Mouse (Mus musculus): Measurements from ENCODE around the gene Rc3h1.
"Not testable (repeated sequence)": the region's sequence is repeated elsewhere in the genome, so short reads cannot be mapped to it uniquely, and the experiment has no call there.

Gene Rc3h1

DNA sequence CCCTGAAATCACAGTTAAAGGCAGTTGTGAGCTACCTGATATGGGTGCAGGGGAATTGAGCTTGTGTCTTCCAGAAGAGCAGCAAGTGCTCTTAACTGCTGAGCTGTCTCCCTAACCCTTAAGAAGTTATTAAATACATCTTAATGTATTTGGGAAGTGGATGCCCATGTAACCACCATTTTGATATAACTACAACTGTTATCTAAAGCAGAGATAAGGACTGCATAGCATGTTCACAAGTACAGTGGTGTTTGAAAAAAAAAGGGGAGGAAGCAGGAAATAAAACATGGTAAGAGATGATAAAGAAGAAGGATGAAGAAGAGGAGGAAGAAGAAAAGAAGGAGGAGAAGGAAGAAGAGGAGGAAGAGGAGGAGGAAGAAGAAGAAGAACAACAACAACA, 25.1 kb downstream of the Rc3h1 start:
- in situ Hi-C loops (cut with MboI; ENCODE audit: low pct_unique_long_range_greater_than_20kb in 1 of 2, low sequenced_read_pairs in 2 of 2, unreplicated experiment in 1 of 2), result loop anchor here in 1 of 2 experiments (10.0 kb wide), 1 partner anchor 77 kb away; no protein-coding TSS in a partner anchor

DNA sequence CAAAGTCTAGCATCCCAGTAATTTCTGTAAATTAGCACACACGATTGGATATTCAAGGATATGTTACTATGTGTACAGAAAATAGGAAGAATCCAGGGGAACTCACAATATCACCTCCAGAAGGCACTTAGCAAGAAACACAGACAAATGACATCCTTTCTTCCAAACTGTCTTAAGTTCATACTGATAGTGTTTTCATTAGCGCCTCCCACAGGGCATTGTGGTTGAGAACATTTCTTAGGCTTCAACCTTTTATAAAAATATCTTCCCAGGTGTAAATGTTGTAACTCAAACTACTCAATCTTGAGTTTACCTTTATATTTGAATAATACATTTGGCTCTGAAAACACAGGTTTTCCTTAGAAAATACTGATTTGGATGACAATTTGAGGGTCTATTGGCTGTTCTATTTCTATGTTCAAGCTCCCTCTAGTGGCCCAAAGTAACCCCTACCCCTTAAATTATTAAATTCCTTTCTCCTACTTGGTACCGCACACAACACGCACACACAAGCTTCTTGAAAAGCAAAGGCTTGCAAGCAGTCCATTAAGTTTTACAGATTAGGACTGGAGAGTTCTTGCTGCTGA, 27.8 kb downstream of the Rc3h1 start:
- in situ Hi-C loops (cut with MboI; ENCODE audit: low pct_unique_long_range_greater_than_20kb in 1 of 2, low sequenced_read_pairs in 2 of 2, unreplicated experiment in 1 of 2), result loop anchor here in 1 of 2 experiments (10.0 kb wide), 1 partner anchor 79 kb away; no protein-coding TSS in a partner anchor

- in situ Hi-C loops (cut with MboI; ENCODE audit: low pct_unique_long_range_greater_than_20kb in 1 of 2, low sequenced_read_pairs in 2 of 2, unreplicated experiment in 1 of 2), result loop anchor here in 1 of 2 experiments (10.0 kb wide), 1 partner anchor 81 kb away; no protein-coding TSS in a partner anchor
Observed at GRCm38 (mm10) chr1:160935551-160935950, 29.3 kb downstream of the Rc3h1 start.

- in situ Hi-C loops (cut with MboI; ENCODE audit: low pct_unique_long_range_greater_than_20kb in 1 of 2, low sequenced_read_pairs in 2 of 2, unreplicated experiment in 1 of 2), result no loop called here
Observed at GRCm38 (mm10) chr1:160963199-160963598, 57.0 kb downstream of the Rc3h1 start.

- in situ Hi-C loops (cut with MboI; ENCODE audit: low pct_unique_long_range_greater_than_20kb in 1 of 2, low sequenced_read_pairs in 2 of 2, unreplicated experiment in 1 of 2), result no loop called here
Observed at GRCm38 (mm10) chr1:160967268-160967667, 61.0 kb downstream of the Rc3h1 start.

DNA sequence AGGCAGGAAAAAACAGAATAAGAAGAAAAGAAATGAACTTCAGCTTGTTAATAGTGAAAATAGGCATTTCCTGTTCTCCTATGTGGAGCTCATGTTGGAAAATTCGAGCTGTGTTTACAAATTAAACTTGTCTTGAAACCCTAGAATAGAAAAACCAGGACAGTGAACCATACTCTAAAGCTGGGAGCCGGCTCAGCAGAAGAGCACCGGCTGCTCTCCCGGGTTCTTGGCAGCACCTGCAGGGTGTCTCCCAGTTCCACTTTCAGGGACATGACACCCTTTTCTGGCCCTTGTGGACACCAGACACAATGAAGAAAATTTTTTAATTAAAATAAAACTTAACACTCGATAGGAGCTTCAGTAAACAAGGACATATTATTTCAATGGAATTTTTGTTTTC, 62.4 kb downstream of the Rc3h1 start:
- in situ Hi-C loops (cut with MboI; ENCODE audit: low pct_unique_long_range_greater_than_20kb in 1 of 2, low sequenced_read_pairs in 2 of 2, unreplicated experiment in 1 of 2), result no loop called here

DNA sequence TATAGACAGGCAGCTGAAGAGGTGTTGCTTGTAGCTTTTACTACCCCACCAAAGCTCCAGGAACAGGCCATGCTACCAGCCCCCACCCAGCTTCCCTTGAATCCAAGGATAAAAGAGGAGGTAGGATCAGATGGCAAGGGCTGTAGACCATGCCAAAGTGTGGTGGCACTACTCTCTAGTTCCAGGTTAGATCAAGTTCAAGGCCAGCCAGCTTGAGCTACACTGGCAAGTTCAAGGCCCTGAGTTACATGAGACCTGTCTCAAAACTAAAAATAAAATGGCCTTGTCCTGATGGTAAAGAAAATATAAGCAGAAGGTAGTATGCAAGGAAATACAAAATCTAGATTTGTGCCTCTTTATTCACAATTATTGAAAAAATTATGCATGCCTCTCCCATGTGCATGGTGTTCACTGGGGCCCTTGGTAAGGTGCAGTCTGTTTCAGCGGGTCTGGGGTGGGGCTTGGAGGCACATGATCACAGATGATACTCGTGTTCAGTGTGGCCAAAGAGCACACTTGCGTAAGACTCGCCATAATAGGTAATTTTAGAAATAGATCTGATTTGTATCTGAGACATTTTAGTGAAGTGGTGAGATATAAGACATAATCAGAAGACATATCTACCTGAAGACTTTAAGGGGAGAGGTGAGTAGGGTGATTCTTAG, 72.0 kb downstream of the Rc3h1 start, which contains the start of gene Serpinc1:
Serpinc1 (plus strand) TSS at position 515 of the 665 bp plus-strand sequence.
- in situ Hi-C loops (cut with MboI; ENCODE audit: low pct_unique_long_range_greater_than_20kb in 1 of 2, low sequenced_read_pairs in 2 of 2, unreplicated experiment in 1 of 2), result no loop called here

DNA sequence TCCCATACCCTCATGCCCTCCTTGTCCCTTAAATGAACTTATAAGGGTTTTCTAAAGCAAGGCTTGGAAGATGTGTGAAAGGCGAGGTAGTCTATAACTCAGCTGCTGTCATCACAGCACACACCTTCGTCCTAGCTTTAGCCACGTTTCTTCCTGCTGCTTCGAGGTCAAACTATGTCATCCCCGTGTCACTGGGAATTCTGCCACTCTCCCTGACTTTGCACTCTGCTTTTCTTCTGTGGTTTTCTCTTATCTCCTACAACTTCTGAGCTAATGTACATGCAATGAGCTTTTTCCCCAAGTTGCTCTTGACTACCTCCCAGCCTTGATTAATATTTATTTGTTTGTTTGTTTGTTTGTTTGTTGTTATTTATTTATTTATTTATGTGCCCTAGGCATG, 73.8 kb downstream of the Rc3h1 start:
- in situ Hi-C loops (cut with MboI; ENCODE audit: low pct_unique_long_range_greater_than_20kb in 1 of 2, low sequenced_read_pairs in 2 of 2, unreplicated experiment in 1 of 2), result no loop called here

DNA sequence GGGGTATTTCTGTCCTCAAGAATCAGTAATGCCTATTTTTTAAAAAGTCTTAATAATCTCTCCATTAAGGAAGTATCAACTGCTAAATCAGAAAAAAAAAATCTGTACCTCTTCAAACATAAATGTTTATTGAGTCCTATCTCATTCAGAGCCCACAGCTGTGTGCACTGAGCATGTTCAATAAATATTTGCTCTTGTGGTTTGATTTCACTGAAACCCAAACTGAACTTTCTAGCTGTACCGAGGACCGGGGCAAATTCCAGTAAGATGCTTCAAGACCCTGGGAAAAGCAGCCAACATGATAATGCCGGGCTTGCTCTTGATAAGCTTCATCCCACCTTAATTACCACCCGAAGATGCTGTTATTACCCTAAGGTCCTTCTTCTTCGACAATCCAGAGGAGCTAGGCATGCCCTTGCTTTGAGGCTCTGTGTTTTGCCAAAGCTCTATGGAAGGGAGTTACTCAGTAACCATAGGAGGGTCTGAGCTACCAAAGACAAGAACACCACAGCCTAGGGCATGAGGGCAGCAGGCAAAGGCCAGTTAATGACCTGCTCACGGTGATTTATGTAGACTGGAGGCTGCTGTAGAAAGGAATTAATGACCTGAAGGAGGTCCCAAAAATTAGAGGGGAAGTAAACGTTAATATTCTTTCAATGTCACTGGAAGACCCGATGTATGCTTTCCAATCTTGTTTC, 74.5 kb downstream of the Rc3h1 start:
- in situ Hi-C loops (cut with MboI; ENCODE audit: low pct_unique_long_range_greater_than_20kb in 1 of 2, low sequenced_read_pairs in 2 of 2, unreplicated experiment in 1 of 2), result no loop called here

- in situ Hi-C loops (cut with MboI; ENCODE audit: low pct_unique_long_range_greater_than_20kb in 1 of 2, low sequenced_read_pairs in 2 of 2, unreplicated experiment in 1 of 2), result no loop called here
Observed at GRCm38 (mm10) chr1:160981337-160981736, 75.1 kb downstream of the Rc3h1 start.

GRCm38 (mm10) chr1:160982887-160983286, 76.7 kb downstream of the Rc3h1 start:
- in situ Hi-C loops (cut with MboI; ENCODE audit: low pct_unique_long_range_greater_than_20kb in 1 of 2, low sequenced_read_pairs in 2 of 2, unreplicated experiment in 1 of 2), result no loop called here

GRCm38 (mm10) chr1:160984731-160985130, 78.5 kb downstream of the Rc3h1 start:
- in situ Hi-C loops (cut with MboI; ENCODE audit: low pct_unique_long_range_greater_than_20kb in 1 of 2, low sequenced_read_pairs in 2 of 2, unreplicated experiment in 1 of 2), result not testable (repeated sequence)

GRCm38 (mm10) chr1:160985477-160985876, 79.3 kb downstream of the Rc3h1 start:
- in situ Hi-C loops (cut with MboI; ENCODE audit: low pct_unique_long_range_greater_than_20kb in 1 of 2, low sequenced_read_pairs in 2 of 2, unreplicated experiment in 1 of 2), result no loop called here

- in situ Hi-C loops (cut with MboI; ENCODE audit: low pct_unique_long_range_greater_than_20kb in 1 of 2, low sequenced_read_pairs in 2 of 2, unreplicated experiment in 1 of 2), result no loop called here
Observed at GRCm38 (mm10) chr1:160986881-160987635, 80.8 kb downstream of the Rc3h1 start.

DNA sequence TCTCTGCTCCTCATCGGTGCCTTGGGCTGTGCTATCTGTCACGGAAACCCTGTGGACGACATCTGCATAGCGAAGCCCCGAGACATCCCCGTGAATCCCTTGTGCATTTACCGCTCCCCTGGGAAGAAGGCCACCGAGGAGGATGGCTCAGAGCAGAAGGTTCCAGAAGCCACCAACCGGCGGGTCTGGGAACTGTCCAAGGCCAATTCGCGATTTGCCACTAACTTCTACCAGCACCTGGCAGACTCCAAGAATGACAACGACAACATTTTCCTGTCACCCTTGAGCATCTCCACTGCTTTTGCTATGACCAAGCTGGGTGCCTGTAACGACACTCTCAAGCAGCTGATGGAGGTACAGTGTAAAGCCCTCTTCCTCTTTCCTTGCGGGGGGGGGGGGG, 83.2 kb downstream of the Rc3h1 start:
- in situ Hi-C loops (cut with MboI; ENCODE audit: low pct_unique_long_range_greater_than_20kb in 1 of 2, low sequenced_read_pairs in 2 of 2, unreplicated experiment in 1 of 2), result no loop called here

GRCm38 (mm10) chr1:160993851-160994250, 87.6 kb downstream of the Rc3h1 start:
- in situ Hi-C loops (cut with MboI; ENCODE audit: low pct_unique_long_range_greater_than_20kb in 1 of 2, low sequenced_read_pairs in 2 of 2, unreplicated experiment in 1 of 2), result no loop called here

DNA sequence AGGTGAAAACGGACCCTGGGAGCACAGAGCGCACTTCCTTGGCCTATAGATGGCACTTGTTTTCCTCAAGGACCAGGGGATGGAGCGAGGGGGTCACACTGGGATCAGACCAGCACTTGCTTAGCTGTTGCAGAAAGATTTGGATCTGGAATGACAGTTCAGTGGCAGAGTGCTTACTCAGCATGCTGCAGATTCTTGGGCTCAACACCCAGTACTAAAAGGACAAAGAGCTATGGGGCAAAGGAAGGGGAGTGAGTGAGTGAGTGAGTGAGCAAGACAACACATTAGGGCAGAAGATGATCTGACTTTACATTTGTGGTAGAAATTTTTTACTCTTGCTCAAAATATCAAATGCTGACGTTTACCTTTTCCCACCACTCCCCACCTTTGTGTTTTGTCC, 98.7 kb downstream of the Rc3h1 start:
- in situ Hi-C loops (cut with MboI; ENCODE audit: low pct_unique_long_range_greater_than_20kb in 1 of 2, low sequenced_read_pairs in 2 of 2, unreplicated experiment in 1 of 2), result no loop called here

DNA sequence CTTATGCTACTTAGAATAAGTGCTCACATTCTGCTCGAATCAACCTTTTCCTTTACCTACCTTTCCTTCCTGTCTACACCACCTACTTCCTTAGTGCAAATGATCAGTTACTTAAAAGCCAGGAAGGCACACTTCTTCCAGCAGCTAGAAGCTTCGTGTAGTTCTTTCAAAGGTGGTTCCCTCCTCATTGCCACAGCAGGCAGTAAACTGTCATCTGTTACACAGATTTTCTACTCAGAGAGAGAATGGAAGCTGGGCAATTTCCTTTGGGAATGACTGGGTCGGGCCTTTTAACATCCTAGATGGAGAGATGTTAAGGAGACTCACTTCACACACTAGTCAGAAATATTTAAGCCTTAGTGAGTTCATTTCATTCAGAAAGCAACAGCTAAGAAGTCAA, 99.3 kb downstream of the Rc3h1 start:
- in situ Hi-C loops (cut with MboI; ENCODE audit: low pct_unique_long_range_greater_than_20kb in 1 of 2, low sequenced_read_pairs in 2 of 2, unreplicated experiment in 1 of 2), result no loop called here

DNA sequence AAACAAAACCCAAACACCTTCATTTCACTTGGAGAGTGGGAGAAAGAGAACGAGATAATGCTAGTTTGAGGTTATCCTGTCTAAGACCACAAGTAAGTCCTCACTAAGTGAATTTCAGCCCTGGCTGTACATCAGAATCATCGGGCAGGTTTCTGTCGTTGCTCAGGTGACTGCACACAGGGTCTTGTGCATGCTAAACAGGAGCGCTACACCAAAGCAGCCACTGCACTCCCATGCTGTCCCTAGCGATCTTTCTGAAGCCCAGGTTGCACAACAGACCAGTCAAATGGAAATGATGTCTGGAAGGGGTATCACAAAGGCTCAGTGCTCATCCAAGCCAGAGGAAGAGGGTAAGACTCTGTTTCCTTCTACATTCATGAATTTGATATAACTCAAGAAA, 100.3 kb downstream of the Rc3h1 start:
- in situ Hi-C loops (cut with MboI; ENCODE audit: low pct_unique_long_range_greater_than_20kb in 1 of 2, low sequenced_read_pairs in 2 of 2, unreplicated experiment in 1 of 2), result no loop called here

Measured in mouse embryonic stem cell (cell line).